Mouse (Mus musculus) gastrocnemius, adult 18-20 months (tissue): ENCODE data around the gene Ubap2. TPM values are rescaled to one million over a fixed set of nuclear protein-coding genes. Genes with fewer than 3 reads are reported as not detected.
A peak's percentile ranks its signal among the peaks of the same experiment; 100 is the strongest.

Experiments used
- DNase-seq: peaks from one replicate; pipeline ENCODE4 v3.0.0; 2021; ENCODE audit warnings: low spot score
- total RNA-seq, 2 experiments: library from RNA; stranded (reverse); gene quantifications; 2 replicates each; pipeline ENCODE4 v1.2.3; 2021

Ubap2 gene
- total RNA-seq, 2 experiments from 2014 or later: 87.1 to 89.5 TPM

GRCm38 (mm10) chr4:41266350-41266749, 8.6 kb downstream of the Ubap2 start:
- peak; percentile 27 for DNase-seq

- DNase-seq: no peak
These were observed 14.3 kb downstream of the Ubap2 start for GRCm38 (mm10) chr4:41260691-41261090.

- no peak for DNase-seq
These were observed 15.9 kb downstream of the Ubap2 start for GRCm38 (mm10) chr4:41259019-41259418.

- DNase-seq: peak; percentile 27
These were observed 17.2 kb downstream of the Ubap2 start for GRCm38 (mm10) chr4:41257752-41258151.

- peak; percentile 38 for DNase-seq
These were observed 19.3 kb downstream of the Ubap2 start for GRCm38 (mm10) chr4:41255564-41256210.

- no peak for DNase-seq
These were observed 21.2 kb downstream of the Ubap2 start for GRCm38 (mm10) chr4:41253756-41254155.

GRCm38 (mm10) chr4:41245408-41245807, 29.5 kb downstream of the Ubap2 start:
- DNase-seq: no peak

- DNase-seq: no peak
These were observed 34.0 kb downstream of the Ubap2 start for GRCm38 (mm10) chr4:41240916-41241315.

- no peak for DNase-seq
These were observed 39.3 kb downstream of the Ubap2 start for GRCm38 (mm10) chr4:41235621-41236020.

- DNase-seq: peak; percentile 31
These were observed 48.6 kb downstream of the Ubap2 start for GRCm38 (mm10) chr4:41226351-41226750.

GRCm38 (mm10) chr4:41225412-41225811, 49.5 kb downstream of the Ubap2 start:
- no peak for DNase-seq

GRCm38 (mm10) chr4:41208050-41208449, 66.9 kb downstream of the Ubap2 start:
- no peak for DNase-seq

GRCm38 (mm10) chr4:41205751-41206150, 69.2 kb downstream of the Ubap2 start:
- DNase-seq: no peak

GRCm38 (mm10) chr4:41202135-41202534, 72.8 kb downstream of the Ubap2 start:
- DNase-seq: no peak

- DNase-seq: no peak
These were observed 77.9 kb downstream of the Ubap2 start for GRCm38 (mm10) chr4:41196861-41197610.

- no peak for DNase-seq
These were observed 79.6 kb downstream of the Ubap2 start for GRCm38 (mm10) chr4:41195328-41195727.

- DNase-seq: no peak
These were observed 82.1 kb downstream of the Ubap2 start for GRCm38 (mm10) chr4:41192544-41193512.

GRCm38 (mm10) chr4:41189809-41190208, 85.1 kb downstream of the Ubap2 start:
- DNase-seq: no peak

GRCm38 (mm10) chr4:41179825-41180725, 94.9 kb downstream of the Ubap2 start:
- DNase-seq: no peak

- DNase-seq: no peak
These were observed 100.3 kb downstream of the Ubap2 start for GRCm38 (mm10) chr4:41174631-41175030.

GRCm38 (mm10) chr4:41170970-41171369, 104.0 kb downstream of the Ubap2 start:
- DNase-seq: no peak
